Mouse (Mus musculus) layer of hippocampus, postnatal 25 days (tissue): ENCODE measurements around the gene H2-Aa. TPM values are rescaled to one million over a fixed set of nuclear protein-coding genes. Genes with fewer than 3 reads are reported as not detected.
"Not testable (repeated sequence)": the region's sequence is repeated elsewhere in the genome, so short reads cannot be mapped to it uniquely, and the experiment has no call there.

ENCODE experiments used
- DNase-seq, 2 experiments: peaks; one replicate each; pipeline ENCODE4 v3.0.0; 2022; ENCODE audit warnings: mixed read lengths in 2 of 2, low spot score in 1 of 2; ENCODE audit errors: extremely low spot score in 1 of 2
- total RNA-seq, 2 experiments: library from RNA; stranded (reverse); gene quantifications; 2 replicates each; pipeline ENCODE4 v1.2.3; 2021

Gene H2-Aa
- 1 to 10 TPM; 1.1 to 1.3 TPM for total RNA-seq

GRCm38 (mm10) chr17:34287648-34288047 lies at the start of gene H2-Aa:
Gene H2-Aa, minus strand, starts transcription at chr17:34287823.
- DNase-seq: peak; percentile 32 to 69

GRCm38 (mm10) chr17:34331200-34331599 lies 43.6 kb upstream of the H2-Aa start:
- DNase-seq: no peak

- no peak for DNase-seq
These were observed 42.2 kb upstream of the H2-Aa start for GRCm38 (mm10) chr17:34329807-34330206.

GRCm38 (mm10) chr17:34326373-34326772 lies 38.8 kb upstream of the H2-Aa start:
- DNase-seq: no peak

GRCm38 (mm10) chr17:34325436-34325835 lies 37.8 kb upstream of the H2-Aa start, which contains the start of gene H2-Eb2:
Gene H2-Eb2, plus strand, starts transcription at chr17:34325665.
- DNase-seq: no peak

- no peak for DNase-seq
These were observed 29.7 kb upstream of the H2-Aa start for GRCm38 (mm10) chr17:34317275-34317674.

- no peak for DNase-seq
These were observed 29.1 kb upstream of the H2-Aa start for GRCm38 (mm10) chr17:34316697-34317096.

- no peak for DNase-seq
These were observed 27.9 kb upstream of the H2-Aa start for GRCm38 (mm10) chr17:34315512-34315911.

- no peak for DNase-seq
These were observed 26.7 kb upstream of the H2-Aa start for GRCm38 (mm10) chr17:34314286-34314685.

- DNase-seq: peak; percentile 62 to 87
These were observed 25.8 kb upstream of the H2-Aa start for GRCm38 (mm10) chr17:34313393-34313792.

- DNase-seq: no peak
These were observed 24.6 kb upstream of the H2-Aa start for GRCm38 (mm10) chr17:34312185-34312584.

- not testable (repeated sequence) for DNase-seq
These were observed 22.9 kb upstream of the H2-Aa start for GRCm38 (mm10) chr17:34310526-34310925.

- peak; percentile 48 to 63 for DNase-seq
These were observed 22.2 kb upstream of the H2-Aa start for GRCm38 (mm10) chr17:34309683-34310385.

- DNase-seq: no peak
These were observed 21.6 kb upstream of the H2-Aa start for GRCm38 (mm10) chr17:34309225-34309624.

GRCm38 (mm10) chr17:34308161-34308560 lies 20.5 kb upstream of the H2-Aa start:
- DNase-seq: no peak

- DNase-seq: no peak
These were observed 19.6 kb upstream of the H2-Aa start for GRCm38 (mm10) chr17:34307216-34307615.

- no peak for DNase-seq
These were observed 18.8 kb upstream of the H2-Aa start for GRCm38 (mm10) chr17:34306407-34306806.

- DNase-seq: peak; percentile 66 to 83
These were observed 17.9 kb upstream of the H2-Aa start, which contains the start of gene H2-Eb1 for GRCm38 (mm10) chr17:34305380-34306030. Gene H2-Eb1, plus strand, starts transcription at chr17:34305867.

GRCm38 (mm10) chr17:34304751-34305150 lies 17.1 kb upstream of the H2-Aa start:
- DNase-seq: peak; percentile 16 to 39

- DNase-seq: no peak
These were observed 16.2 kb upstream of the H2-Aa start for GRCm38 (mm10) chr17:34303789-34304188.

- DNase-seq: no peak
These were observed 14.1 kb upstream of the H2-Aa start for GRCm38 (mm10) chr17:34301670-34302190.
